Mouse (Mus musculus) bone marrow macrophage, adult 2 months (primary cell): ENCODE data around the gene Rbp3.

ENCODE experiments used
- CTCF ChIP-seq: IDR thresholded peaks from 2 replicates; pipeline ENCODE4 v1.5.1; 2012; ENCODE audit warnings: low read depth, mild to moderate bottlenecking, low read length, moderate library complexity
- POLR2A ChIP-seq: IDR thresholded peaks from 2 replicates; pipeline ENCODE4 v1.6.1; 2012; ENCODE audit warnings: mild to moderate bottlenecking, low read depth, low read length, borderline replicate concordance

DNA sequence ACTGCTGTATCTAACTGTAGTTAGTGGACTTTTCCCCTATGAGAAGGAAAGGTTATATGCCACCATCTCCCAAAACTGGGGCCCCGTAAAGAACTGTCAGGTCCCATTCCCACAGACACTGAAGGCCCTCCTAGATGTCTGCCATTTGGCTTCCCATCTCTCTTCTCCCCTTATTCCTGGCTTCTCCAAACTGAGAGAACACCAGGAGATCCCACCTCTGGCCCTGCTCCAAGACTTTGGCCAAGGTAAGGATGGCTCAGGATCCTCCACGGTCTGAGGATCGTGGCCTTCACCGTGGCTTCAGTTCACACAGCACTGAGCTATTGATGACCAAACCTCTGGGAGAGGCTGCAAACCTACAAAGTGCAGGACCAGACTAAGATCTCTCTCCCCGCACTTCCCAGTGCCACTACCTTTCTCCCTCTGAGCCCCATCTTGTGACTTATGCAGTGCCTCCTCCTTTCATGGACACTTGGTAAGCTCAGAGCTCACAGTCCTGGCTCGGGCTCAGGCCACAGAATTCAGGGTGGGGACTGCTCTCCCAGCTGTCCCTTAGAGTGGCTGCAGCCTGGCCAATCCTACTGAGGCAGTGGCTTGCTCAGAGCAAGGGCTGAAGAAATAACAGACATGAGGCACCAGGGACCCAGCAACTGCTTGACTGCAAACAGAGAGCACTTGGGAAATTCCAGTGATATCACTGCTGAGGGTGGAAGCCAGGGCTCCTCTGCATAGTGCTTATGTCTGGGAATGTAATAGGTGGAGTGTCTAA lies 39.9 kb downstream of the Rbp3 start:
- no peak for TF ChIP-seq CTCF
- no peak for TF ChIP-seq POLR2A
